Mouse (Mus musculus) spleen, postnatal 0 days (tissue): ENCODE measurements around the gene Olfr551. TPM values are rescaled to one million over a fixed set of nuclear protein-coding genes. Genes with fewer than 3 reads are reported as not detected.

Experiments
- polyA plus RNA-seq: library from polyadenylated mRNA; unstranded; fragments of >200 nt; fragmentation: Nextera tagmentation; extraction: Ambion mirVana; gene quantifications from 2 replicates; pipeline ENCODE4 v1.2.1, GENCODE M21; 2015

Olfr551 gene
- not detected in 2 replicates for polyA plus RNA-seq

GRCm38 (mm10) chr7:102591786-102592185 is at the start of gene Olfr551:
Olfr551 (minus strand) TSS chr7:102591886.

GRCm38 (mm10) chr7:102638132-102638531 is 46.4 kb upstream of the Olfr551 start, which contains the start of gene Olfr554:
Olfr554 (plus strand) TSS chr7:102638432.

DNA sequence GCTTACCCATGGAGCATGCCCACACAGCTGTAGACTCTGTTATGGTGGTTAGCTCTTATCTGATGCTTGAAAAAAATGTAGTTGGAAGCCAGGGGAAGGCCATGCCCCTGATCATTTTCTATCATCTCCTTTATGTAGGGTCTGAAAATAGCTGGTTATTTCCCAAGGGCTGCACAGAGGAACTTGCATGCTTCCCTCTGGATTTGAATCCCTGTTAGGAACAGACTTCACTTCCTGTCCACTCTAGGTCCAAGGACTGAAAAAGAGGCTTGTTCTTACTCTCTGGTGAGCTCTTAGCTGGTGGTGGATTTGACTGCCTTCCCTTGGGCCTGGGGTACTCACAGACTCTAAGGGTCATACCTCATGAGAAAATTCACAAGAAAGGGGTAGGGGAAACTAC is 26.4 kb upstream of the Olfr551 start, which contains the start of gene Olfr553:
TSS of gene Olfr553 (minus strand) at position 101 of the 400 bp plus-strand sequence.

DNA sequence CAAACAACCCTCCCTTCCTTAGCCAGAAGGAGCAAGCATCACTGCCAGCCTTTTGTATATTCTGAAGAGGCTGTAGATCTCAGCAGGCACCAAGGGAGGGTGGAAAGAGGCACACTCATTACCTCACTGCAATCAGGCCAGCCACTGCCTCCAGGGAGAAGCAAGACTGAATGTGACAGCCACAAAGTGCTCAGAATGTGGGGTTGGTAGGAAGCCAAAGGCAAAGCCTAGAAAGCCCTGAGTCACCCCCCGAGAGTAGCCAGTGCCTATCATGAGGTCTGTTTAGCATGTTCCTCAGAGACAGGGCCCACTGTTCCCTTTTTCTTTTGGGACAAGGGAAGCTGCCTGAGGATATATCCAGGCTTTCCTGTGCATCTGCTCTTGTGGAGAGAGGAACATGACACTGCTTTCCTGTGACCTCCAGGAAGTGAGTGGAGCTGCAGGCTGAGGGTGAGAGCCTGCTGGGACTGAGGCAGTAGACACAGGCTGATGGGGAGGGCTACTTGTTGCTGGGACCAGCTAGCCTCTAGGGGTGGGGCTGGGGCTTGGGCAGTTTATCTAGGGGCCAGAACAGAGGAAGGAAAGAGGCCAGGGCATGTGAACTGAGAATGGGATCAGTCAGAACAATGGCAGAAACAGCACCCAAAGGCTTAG is 5.8 kb upstream of the Olfr551 start, which contains the start of gene Olfr552:
TSS of gene Olfr552 (plus strand) at position 393 of the 654 bp plus-strand sequence.

DNA sequence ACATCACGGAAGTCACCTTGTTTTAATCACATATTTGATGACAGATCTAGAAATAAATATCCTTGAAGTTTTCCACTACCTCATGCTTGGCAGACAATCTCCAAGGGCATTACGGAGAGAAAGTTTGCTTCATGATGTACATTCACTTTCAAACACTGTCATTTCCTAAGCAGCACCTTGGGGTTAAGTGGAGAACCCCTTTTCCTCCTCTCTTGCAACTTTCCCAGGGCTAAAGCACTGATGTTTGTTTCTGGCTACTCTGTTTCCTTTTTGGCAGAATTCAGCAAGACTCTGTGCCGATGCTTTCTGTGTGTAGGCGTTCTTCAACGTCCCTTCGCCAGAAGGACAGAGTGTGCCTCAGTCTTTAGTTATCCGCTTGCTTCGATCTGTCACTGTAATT is 20.5 kb downstream of the Olfr551 start, which contains the start of gene Olfr550:
TSS of gene Olfr550 (plus strand) at position 301 of the 400 bp plus-strand sequence.

DNA sequence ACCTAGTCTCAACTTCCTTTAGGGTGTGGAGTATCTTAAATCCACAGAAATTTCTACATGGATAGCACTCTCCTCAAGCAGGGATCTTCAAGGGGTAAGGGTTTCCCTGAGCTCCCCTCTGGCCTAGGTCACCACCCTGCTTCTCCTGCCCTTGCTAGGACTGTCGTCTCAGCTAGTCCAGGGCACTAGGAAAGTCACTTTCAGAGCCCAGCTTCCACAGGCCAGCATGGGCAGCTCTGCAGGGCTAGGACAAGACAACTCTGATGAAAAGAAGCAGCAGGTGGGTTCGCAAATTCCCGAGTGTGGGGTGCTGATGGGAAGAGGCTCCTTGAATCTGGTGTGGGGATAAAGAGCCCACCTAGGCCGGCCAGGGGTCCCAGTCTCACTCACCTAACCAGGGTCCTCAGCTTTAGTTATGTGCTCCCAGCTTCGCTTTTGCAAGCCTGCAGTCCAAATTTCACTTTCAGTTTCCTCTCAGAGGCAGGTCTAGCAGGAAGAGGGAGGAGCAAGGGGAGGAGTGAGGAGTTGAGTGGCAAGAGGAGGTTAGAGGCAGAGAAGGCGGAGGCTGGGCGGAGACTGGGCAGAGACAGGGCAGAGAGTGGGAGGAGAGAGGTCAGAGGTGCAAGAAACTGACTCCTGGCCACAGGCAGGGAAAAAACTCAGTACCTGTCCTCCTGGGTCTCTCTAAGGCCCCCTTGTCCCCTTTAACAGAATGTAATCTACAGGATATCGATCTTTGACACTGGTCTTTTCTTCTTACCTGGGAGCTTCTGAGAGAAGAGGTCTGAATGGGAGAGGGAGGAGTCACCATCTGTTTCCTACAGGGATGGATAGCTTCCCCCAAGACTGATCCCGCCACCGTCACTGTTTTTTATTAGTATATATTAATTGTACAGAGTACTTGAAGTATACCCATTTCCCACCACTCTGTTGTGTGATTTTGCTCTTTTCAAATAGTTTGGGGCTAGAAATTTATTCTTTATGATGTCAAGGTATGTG is 26.4 kb downstream of the Olfr551 start, which contains the start of gene Trim21:
TSS of gene Trim21 (minus strand) at position 488 of the 999 bp plus-strand sequence.

DNA sequence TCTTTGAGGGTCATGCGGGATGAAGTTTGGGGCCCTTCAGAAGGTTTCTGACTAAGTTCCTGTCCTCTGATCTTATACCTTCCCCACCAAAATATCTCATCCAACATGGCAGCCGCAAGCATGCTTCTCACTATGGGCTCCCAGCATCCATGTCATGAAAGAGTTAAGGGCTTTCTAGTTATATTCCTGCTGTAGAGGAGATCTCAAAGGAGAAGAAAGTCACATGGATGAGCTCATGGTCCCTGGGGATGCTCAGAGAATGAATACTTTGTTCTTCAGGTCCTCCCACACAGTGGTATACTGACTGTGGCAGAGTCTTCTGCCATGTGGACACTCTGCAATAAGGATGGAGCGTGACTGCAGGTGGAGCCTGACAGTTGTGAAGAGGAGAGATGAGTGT is 42.1 kb downstream of the Olfr551 start, which contains the start of gene Olfr549:
TSS of gene Olfr549 (plus strand) at position 301 of the 400 bp plus-strand sequence.

DNA sequence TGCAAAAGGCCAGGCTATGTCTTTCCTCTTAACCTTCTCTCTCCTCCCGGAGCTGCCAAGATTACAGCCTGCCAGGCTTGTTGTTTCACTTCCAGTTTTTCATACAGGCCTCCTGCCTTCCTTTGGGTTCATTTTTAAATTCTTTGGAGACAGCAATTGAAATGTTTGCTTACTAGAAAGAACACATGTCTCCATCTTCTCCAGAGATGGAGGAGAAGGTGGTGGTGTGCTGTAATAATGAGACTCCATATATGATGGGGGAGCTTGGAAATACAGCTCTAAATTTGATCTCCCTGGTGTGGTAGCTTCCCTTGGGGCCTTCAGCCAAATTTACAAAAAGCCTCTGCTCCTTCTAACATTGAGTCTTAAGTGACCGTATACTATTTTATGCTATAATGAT is 51.1 kb downstream of the Olfr551 start, which contains the start of gene Olfr548-ps1:
TSS of gene Olfr548-ps1 (plus strand) at position 301 of the 400 bp plus-strand sequence.

GRCm38 (mm10) chr7:102534449-102534848 is 57.2 kb downstream of the Olfr551 start, which contains the start of gene Olfr547:
Olfr547 (plus strand) TSS chr7:102534749.

Other genes with a start within 250 kb of the Olfr551 start
- 179 and 203 TPM in 2 replicates for gene Rrm1, start 150.2 kb downstream of the Olfr551 start, polyA plus RNA-seq
- 0.51 and 0.91 TPM in 2 replicates for gene Olfr543, start 110.2 kb downstream of the Olfr551 start, polyA plus RNA-seq
- gene Olfr544, start 103.6 kb downstream of the Olfr551 start, polyA plus RNA-seq = 0.19 and 0.34 TPM in 2 replicates
- gene Olfr545, start 92.3 kb downstream of the Olfr551 start, polyA plus RNA-seq = 0.08 TPM in 1 of 2 replicates, not detected in the other
- gene Olfr547, start 57.1 kb downstream of the Olfr551 start, polyA plus RNA-seq = not detected in 2 replicates
- gene Olfr548-ps1, start 51.0 kb downstream of the Olfr551 start, polyA plus RNA-seq = not detected in 2 replicates
- gene Olfr549, start 42.0 kb downstream of the Olfr551 start, polyA plus RNA-seq = not detected in 2 replicates
- 1.1 and 1.3 TPM in 2 replicates for gene Trim21, start 26.4 kb downstream of the Olfr551 start, polyA plus RNA-seq
- gene Olfr550, start 20.4 kb downstream of the Olfr551 start, polyA plus RNA-seq = not detected in 2 replicates
- not detected in 2 replicates for gene Olfr552, start 5.9 kb upstream of the Olfr551 start, polyA plus RNA-seq
- not detected in 2 replicates for gene Olfr553, start 26.3 kb upstream of the Olfr551 start, polyA plus RNA-seq
- gene Olfr554, start 46.5 kb upstream of the Olfr551 start, polyA plus RNA-seq = not detected in 2 replicates
- gene Olfr555, start 66.9 kb upstream of the Olfr551 start, polyA plus RNA-seq = not detected in 2 replicates
- not detected in 2 replicates for gene Olfr556, start 73.0 kb upstream of the Olfr551 start, polyA plus RNA-seq
- gene Trim68, start 95.4 kb upstream of the Olfr551 start, polyA plus RNA-seq = 3.6 and 4.1 TPM in 2 replicates
- gene Olfr557, start 104.0 kb upstream of the Olfr551 start, polyA plus RNA-seq = not detected in 2 replicates
- gene Olfr558, start 110.3 kb upstream of the Olfr551 start, polyA plus RNA-seq = 0.06 TPM in 1 of 2 replicates, not detected in the other
- not detected in 2 replicates for gene Olfr33, start 127.2 kb upstream of the Olfr551 start, polyA plus RNA-seq
- gene Olfr559, start 135.6 kb upstream of the Olfr551 start, polyA plus RNA-seq = not detected in 2 replicates
- gene Olfr560, start 167.5 kb upstream of the Olfr551 start, polyA plus RNA-seq = not detected in 2 replicates
- not detected in 2 replicates for gene Olfr78, start 167.6 kb upstream of the Olfr551 start, polyA plus RNA-seq
- not detected in 2 replicates for gene Olfr561, start 179.3 kb upstream of the Olfr551 start, polyA plus RNA-seq
- gene Olfr564, start 211.6 kb upstream of the Olfr551 start, polyA plus RNA-seq = not detected in 2 replicates